Mouse (Mus musculus) heart, embryonic 10.5 days (tissue): Measurements from ENCODE around the gene Atp5j2. TPM values are rescaled to one million over a fixed set of nuclear protein-coding genes. Genes with fewer than 3 reads are reported as not detected.
"Not testable (repeated sequence)": the region's sequence is repeated elsewhere in the genome, so short reads cannot be mapped to it uniquely, and the experiment has no call there.

Source experiments
- DNase-seq: peaks from one replicate; pipeline ENCODE4 v3.0.0-alpha.2; 2017; ENCODE audit warnings: low spot score
- H3K27ac ChIP-seq: fragments of 300-500 bp; sonication (generic); 2 replicates; pipeline ENCODE4 v1.5.1; 2016; ENCODE audit warnings: mild to moderate bottlenecking
- H3K27me3 ChIP-seq: fragments of 300-500 bp; sonication (generic); 2 replicates; pipeline ENCODE4 v1.6.1; 2016; ENCODE audit warnings: mild to moderate bottlenecking; ENCODE audit not compliant: poor library complexity, insufficient read depth, severe bottlenecking
- H3K36me3 ChIP-seq: fragments of 300-500 bp; sonication (generic); 2 replicates; pipeline ENCODE4 v1.6.1; 2016; ENCODE audit warnings: mild to moderate bottlenecking, moderate library complexity
- H3K4me1 ChIP-seq: fragments of 300-500 bp; sonication (generic); 2 replicates; pipeline ENCODE4 v1.6.1; 2016; ENCODE audit warnings: mild to moderate bottlenecking
- H3K4me3 ChIP-seq: fragments of 300-500 bp; sonication (generic); 2 replicates; pipeline ENCODE4 v1.5.1; 2016; ENCODE audit warnings: mild to moderate bottlenecking, moderate library complexity
- H3K9me3 ChIP-seq: fragments of 300-500 bp; sonication (generic); 2 replicates; pipeline ENCODE4 v1.6.1; 2016; ENCODE audit warnings: mild to moderate bottlenecking, moderate library complexity
- WGBS: fragments of 180-500 bp; shearing (Covaris S2); methylation state at CpG from one replicate; pipeline ENCODE4 v1.1.7; 2016; 5-methylcytosine and 5-hydroxymethylcytosine counted together
- polyA plus RNA-seq: library from polyadenylated mRNA; unstranded; fragments of >200 nt; fragmentation: Nextera tagmentation; extraction: Ambion mirVana; gene quantifications from 2 replicates; pipeline ENCODE4 v1.2.1, GENCODE M21; 2016

The Atp5j2 gene
- polyA plus RNA-seq, 1 experiment from 2014 or later, result 717 TPM

DNA sequence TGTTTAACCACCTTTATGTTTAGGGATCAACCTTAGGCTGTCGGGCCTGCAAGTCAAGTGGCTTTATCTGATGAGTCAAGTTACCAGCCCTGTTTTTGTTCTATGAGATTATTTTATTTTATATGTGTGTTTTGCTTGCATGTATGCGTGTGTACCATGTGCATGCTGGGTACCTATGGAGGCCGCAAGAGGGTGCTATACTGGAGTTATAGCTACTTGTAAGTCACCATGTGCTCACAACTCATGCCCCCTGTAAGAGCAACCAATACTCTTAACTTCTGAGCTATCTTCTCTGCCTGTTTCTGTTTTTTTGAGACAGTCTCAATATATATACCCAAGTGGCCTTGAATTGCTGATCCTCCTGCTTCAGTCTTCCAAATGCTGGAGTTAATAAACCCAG, 21.6 kb upstream of the Atp5j2 start:
- WGBS, result 89% methylated on average over 3 of the region's 3 CpGs
- Histone ChIP-seq H3K27me3 (no peaks in the 10 kb centered on the region), H3K27ac (no peak overlapping the region), H3K9me3 (no peaks in the 10 kb centered on the region), H3K4me3 (no peak overlapping the region), H3K4me1 (no peaks in the 10 kb centered on the region), H3K36me3 (peaks cover 71% of the 10 kb centered on the region)
- no peak for DNase-seq

DNA sequence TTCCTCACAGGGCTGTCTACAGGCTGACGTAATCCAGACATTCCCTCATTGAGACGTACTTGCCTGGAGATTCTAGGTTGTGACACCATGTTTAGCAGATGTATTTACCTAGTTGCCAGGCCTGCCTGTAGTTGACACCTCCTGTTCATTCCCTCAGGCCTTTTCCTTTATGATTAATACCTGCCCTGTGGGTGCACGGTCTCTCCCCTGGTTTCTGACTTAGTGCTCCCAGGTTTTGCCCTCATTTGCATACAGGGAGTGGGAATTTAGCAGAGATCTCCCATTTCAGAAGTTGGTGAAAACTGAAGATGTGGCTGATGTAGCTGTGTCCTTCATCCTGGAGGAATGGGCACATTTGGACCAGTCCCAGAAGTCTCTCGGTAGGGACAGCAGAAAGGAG, 20.4 kb upstream of the Atp5j2 start:
- Histone ChIP-seq H3K27ac (no peak overlapping the region), H3K4me1 (no peaks in the 10 kb centered on the region), H3K4me3 (no peak overlapping the region), H3K27me3 (no peaks in the 10 kb centered on the region), H3K36me3 (peaks cover 73% of the 10 kb centered on the region), H3K9me3 (no peaks in the 10 kb centered on the region)
- 86% methylated on average over 4 of the region's 4 CpGs for WGBS
- peak; percentile 60 for DNase-seq

- Histone ChIP-seq H3K27ac (no peak overlapping the region), H3K9me3 (no peaks in the 10 kb centered on the region), H3K4me1 (no peaks in the 10 kb centered on the region), H3K4me3 (no peak overlapping the region), H3K27me3 (no peaks in the 10 kb centered on the region), H3K36me3 (peaks cover 79% of the 10 kb centered on the region)
- DNase-seq, result peak; percentile 71
- WGBS, result 95% methylated on average over 4 of the region's 4 CpGs
Measured at GRCm38 (mm10) chr5:145211340-145211739, 19.5 kb upstream of the Atp5j2 start.

- H3K9me3 ChIP-seq, H3K27me3 ChIP-seq, H3K27ac ChIP-seq, H3K4me3 ChIP-seq: not testable (repeated sequence)
- Histone ChIP-seq H3K4me1 (peaks cover 12% of the 10 kb centered on the region), H3K36me3 (peaks cover 59% of the 10 kb centered on the region)
- WGBS, result 43% methylated on average over 11 of the region's 11 CpGs
- DNase-seq, result peak; percentile 69
Measured at GRCm38 (mm10) chr5:145208391-145208790, 16.5 kb upstream of the Atp5j2 start.

DNA sequence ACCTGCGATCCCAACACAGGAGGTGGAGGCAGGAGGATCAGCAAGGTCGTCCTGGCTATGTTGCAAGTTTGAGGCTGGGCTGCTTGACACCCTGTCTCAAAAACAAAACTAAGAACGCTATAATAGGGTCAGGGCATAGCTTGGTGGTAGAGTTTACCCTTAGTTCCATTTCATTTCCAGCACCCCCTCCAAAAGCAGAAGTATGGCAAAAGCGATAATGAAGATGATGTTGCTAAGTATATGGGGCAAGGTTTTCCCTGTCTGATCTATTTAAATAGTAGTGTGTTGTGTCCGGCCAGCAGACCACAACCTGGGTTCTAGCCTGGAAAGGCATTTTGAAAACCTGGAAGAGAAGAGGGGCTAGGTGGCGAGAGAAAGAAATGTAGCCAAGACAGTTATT, 16.1 kb upstream of the Atp5j2 start:
- Histone ChIP-seq H3K27ac (no peak overlapping the region), H3K4me1 (peaks cover 12% of the 10 kb centered on the region), H3K27me3 (no peaks in the 10 kb centered on the region), H3K9me3 (no peaks in the 10 kb centered on the region), H3K36me3 (peaks cover 55% of the 10 kb centered on the region), H3K4me3 (no peak overlapping the region)
- 85% methylated on average over 6 of the region's 6 CpGs for WGBS
- no peak for DNase-seq

DNA sequence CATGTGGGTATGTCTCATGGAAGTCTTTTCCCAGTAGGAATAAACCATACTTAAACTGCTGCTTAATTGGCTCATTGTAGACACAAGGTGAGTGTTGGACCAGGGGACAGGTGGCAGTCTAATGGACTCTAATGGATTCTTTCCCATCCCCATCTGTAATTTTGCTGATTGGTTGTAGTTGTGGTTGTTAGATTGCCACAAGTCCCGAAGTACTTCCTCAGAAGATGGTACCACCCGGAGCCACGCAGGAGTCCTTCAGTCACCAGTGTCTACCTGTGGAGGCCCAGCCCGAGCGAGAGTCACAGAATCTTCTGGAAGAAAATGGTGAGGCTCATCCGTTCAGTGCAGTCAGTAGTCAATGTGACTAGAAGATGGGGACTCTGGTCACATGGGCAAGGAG, 15.5 kb upstream of the Atp5j2 start:
- Histone ChIP-seq H3K27ac (no peak overlapping the region), H3K4me1 (peaks cover 12% of the 10 kb centered on the region), H3K9me3 (no peaks in the 10 kb centered on the region), H3K36me3 (peaks cover 49% of the 10 kb centered on the region), H3K4me3 (no peak overlapping the region), H3K27me3 (no peaks in the 10 kb centered on the region)
- WGBS, result 93% methylated on average over 6 of the region's 6 CpGs
- peak; percentile 64 for DNase-seq

- no peak for DNase-seq
- WGBS, result 11% methylated on average over 9 of the region's 9 CpGs
- Histone ChIP-seq H3K9me3 (no peaks in the 10 kb centered on the region), H3K4me3 (peak overlapping the region; percentile 68), H3K27me3 (no peaks in the 10 kb centered on the region), H3K4me1 (peaks cover 23% of the 10 kb centered on the region), H3K36me3 (peaks cover 26% of the 10 kb centered on the region), H3K27ac (peak overlapping the region; percentile 89)
Measured at GRCm38 (mm10) chr5:145205041-145205440, 13.2 kb upstream of the Atp5j2 start.

DNA sequence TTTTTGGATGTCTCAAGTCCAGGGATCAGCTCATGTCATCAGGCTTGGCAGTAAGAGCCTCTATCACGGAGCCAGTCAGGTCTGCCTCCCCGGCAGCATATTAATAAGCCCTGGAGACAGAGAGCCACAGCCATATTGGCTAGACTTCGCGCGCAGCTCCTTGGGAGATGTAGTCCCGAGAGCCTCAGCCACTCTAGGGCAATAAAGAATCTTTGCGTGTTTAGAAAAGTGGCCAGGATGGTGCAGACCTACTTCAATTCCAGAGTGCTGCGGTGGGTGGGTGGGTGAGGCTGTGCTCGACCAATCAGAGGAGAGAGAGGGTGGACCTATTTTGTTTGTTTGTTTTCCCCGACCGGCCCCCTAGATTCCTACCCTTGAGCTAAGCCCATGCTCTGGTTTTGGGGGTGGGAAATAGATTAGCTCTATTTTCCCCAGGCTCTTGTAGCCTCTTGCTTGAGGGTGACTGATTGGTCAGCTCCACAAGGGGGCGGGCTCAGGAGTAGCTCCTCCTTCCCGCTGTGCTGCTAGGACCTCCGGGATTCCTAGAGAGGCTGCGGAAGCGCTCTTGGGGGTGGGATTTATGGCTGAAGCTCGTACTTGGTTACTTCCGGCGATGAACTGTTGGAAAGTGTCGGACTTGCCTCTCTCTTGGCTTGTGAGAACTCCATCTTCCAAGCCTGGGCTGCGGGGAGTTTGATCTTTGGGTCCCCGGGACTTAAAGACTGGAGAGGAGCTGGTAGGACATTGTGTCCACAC, 12.3 kb upstream of the Atp5j2 start, which contains the start of gene Zkscan5:
TSS of gene Zkscan5 (plus strand) at position 627 of the 756 bp plus-strand sequence.
- Histone ChIP-seq H3K27ac (peak within 1 kb of the TSS; percentile 89), H3K9me3 (no peaks in the 10 kb centered on the region), H3K27me3 (no peaks in the 10 kb centered on the region), H3K4me1 (peaks cover 23% of the 10 kb centered on the region), H3K4me3 (peak within 1 kb of the TSS; percentile 68), H3K36me3 (peaks cover 22% of the 10 kb centered on the region)
- under 1% methylated on average over 22 of the region's 22 CpGs for WGBS
- peak; percentile 100 for DNase-seq

DNA sequence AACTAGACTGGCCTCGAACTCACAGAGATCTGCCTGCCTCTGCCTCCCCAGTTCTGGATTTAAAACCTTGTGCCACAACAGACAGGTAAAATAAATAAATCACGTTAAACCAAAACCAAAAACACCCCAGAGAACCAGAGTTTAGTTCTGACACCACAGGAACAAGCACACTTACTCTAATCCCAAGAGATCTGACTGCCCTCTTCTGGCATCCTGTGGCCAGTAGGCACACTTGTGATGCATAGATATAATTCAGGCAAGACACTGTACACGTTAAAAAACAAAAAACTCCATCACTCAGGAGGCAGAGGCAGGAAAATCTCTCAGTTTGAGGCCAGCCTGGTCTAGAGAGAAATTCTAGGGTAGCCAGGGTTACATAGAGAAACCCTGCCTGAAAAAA, 10.6 kb upstream of the Atp5j2 start:
- WGBS, result 53% methylated on average over 3 of the region's 3 CpGs
- H3K9me3 ChIP-seq, result no peaks in the 10 kb centered on the region
- H3K27ac ChIP-seq, result no peak overlapping the region
- H3K36me3 ChIP-seq, result peaks cover 11% of the 10 kb centered on the region; the same call in 1 of the 2 replicates
- H3K4me1 ChIP-seq, result peaks cover 23% of the 10 kb centered on the region
- DNase-seq, result no peak
- H3K4me3 ChIP-seq, result no peak overlapping the region
- no peaks in the 10 kb centered on the region for H3K27me3 ChIP-seq

DNA sequence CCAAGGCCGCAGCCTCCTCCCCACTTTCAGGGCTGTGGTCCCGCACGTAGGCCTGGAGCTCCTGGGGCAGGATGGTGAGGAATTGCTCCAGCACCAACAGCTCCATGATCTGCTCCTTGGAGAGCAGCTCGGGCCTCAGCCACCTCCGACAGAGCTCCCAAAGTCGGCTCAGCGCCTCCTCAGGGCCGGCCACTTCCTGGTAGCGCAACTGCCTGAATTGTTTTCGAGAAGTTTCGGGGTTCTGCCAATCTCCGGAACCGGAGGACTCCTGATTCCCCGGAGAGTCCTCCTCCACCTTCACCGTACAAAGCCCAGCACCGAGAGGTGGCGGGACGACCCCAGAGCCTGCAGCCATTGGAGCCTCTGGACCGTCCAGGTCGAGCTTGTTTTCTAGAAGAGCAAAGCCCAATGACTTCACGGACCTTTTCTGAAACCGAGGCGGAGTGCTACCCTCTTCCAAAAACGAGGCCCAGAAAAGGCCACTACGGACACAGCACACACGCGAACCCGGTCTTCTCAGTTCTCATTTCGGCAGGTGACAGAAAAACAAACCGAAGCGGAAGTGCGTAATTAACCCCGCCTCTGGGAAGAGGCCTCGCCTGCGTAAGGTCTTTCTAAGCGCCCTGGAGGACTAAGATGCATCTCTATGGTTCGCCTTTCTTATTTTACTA, 9.6 kb upstream of the Atp5j2 start, which contains the start of gene Zkscan14:
TSS of gene Zkscan14 (minus strand) at position 548 of the 671 bp plus-strand sequence.
- under 1% methylated on average over 37 of the region's 37 CpGs for WGBS
- peak within 1 kb of the TSS; percentile 83 for H3K27ac ChIP-seq
- peak; percentile 93 for DNase-seq
- H3K36me3 ChIP-seq, result peaks cover 4% of the 10 kb centered on the region; the same call in 1 of the 2 replicates
- H3K4me1 ChIP-seq, result peaks cover 23% of the 10 kb centered on the region
- H3K27me3 ChIP-seq, result no peaks in the 10 kb centered on the region
- peak within 1 kb of the TSS; percentile 84 for H3K4me3 ChIP-seq
- no peaks in the 10 kb centered on the region for H3K9me3 ChIP-seq

GRCm38 (mm10) chr5:145200387-145200786, 8.5 kb upstream of the Atp5j2 start:
- H3K4me3 ChIP-seq, result no peak overlapping the region

DNA sequence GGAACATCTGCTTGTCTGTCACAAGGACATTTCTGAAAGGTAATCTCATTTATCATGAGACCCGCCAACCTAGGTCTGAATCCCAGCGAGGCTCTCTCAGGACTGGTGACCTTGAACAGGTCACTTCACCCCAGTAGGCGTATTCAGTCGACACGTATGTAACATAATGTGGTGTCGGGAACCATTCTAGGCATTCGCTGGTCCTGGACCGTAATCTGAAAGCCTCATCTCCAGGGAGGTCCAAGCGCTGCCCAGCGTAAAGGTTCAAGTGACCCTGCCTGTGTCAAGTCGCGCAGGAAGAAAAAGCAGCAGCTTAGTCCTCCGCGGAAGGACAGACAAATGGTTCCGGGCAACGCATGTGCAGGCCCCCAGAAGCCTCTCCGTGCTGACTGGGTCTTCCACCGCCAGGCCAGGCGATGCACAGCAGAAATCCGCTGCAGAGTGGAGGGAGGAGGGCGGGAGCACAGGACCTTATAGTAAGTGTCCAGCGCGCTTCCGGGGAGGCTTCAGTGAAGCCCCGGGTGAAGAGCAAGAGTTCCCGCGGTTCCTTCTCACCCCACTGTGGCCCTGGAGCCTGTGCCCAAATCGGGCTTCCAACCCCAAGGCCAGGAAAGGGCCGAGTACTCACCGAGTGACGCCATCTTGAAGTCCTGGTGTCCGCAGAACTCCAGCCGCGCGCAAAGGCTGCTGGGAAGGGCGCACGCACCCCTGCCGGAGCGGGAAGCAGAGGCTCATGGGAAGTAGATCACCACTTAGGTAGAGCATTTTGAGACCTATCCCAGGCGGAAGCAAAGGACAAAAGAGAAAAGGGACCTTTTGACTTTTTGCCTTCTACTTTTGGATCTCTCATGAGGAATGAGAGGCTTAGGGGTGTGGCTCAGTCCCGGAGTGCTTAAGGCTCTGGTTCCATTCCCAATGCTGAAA, 725 bp downstream of the Atp5j2 start:
- Histone ChIP-seq H3K4me3 (peak overlapping the region; percentile 90), H3K27ac (peak overlapping the region; percentile 97), H3K9me3 (no peaks in the 10 kb centered on the region), H3K27me3 (no peaks in the 10 kb centered on the region), H3K4me1 (peaks cover 19% of the 10 kb centered on the region), H3K36me3 (peaks cover 52% of the 10 kb centered on the region)
- peak; percentile 97 for DNase-seq
- WGBS, result under 1% methylated on average over 41 of the region's 41 CpGs

More at GRCm38 (mm10) chr5:145200387-145200786, 8.5 kb upstream of the Atp5j2 start:
- Histone ChIP-seq H3K9me3 (no peaks in the 10 kb centered on the region), H3K27me3 (no peaks in the 10 kb centered on the region), H3K36me3 (peaks cover 15% of the 10 kb centered on the region), H3K4me1 (peaks cover 15% of the 10 kb centered on the region), H3K27ac (no peak overlapping the region)
- WGBS, result 76% methylated on average over 7 of the region's 7 CpGs
- DNase-seq, result no peak
